Mouse (Mus musculus): Measurements from ENCODE around the gene Ptpru. TPM values are rescaled to one million over a fixed set of nuclear protein-coding genes. Genes with fewer than 3 reads are reported as not detected.

The Ptpru gene
- polyA plus RNA-seq, 1 experiment from 2014 or later = 2.3 TPM

- Histone ChIP-seq H3K4me3 (ENCODE audit: low read depth, low read length) (peak overlapping the region; percentile 99), H3K36me3 (ENCODE audit: control insufficient read depth, insufficient read depth) (no peaks in the 10 kb centered on the region), H3K27me3 (replicated peaks; ENCODE audit: control insufficient read depth, insufficient read depth, low read length) (no peaks in the 10 kb centered on the region), H3K4me1 (replicated peaks; ENCODE audit: control insufficient read depth, insufficient read depth, low read length) (no peaks in the 10 kb centered on the region; the same call in 1 of the 2 replicates), H3K9ac (ENCODE audit: low read depth, low read length) (peak overlapping the region; percentile 13; the same call in 1 of the 2 replicates), H3K9me3 (ENCODE audit: control insufficient read depth) (no peaks in the 10 kb centered on the region), H3K27ac (ENCODE audit: low read depth, low read length) (no peak overlapping the region), H3K4me2 (replicated peaks; ENCODE audit: low read depth) (peak overlapping the region; percentile 79)
- no peak for TF ChIP-seq CTCF (IDR thresholded peaks at IDR 0.05; ENCODE audit: low read depth)
- 22% methylated on average over 3 of the region's 3 CpGs for WGBS
- ATAC-seq = no peak
Measured at GRCm38 (mm10) chr4:131875242-131875641, 37.2 kb upstream of the Ptpru start.

- H3K4me2 ChIP-seq (replicated peaks; ENCODE audit: low read depth) = peak overlapping the region; percentile 79
Measured at GRCm38 (mm10) chr4:131874567-131874966, 36.5 kb upstream of the Ptpru start.

GRCm38 (mm10) chr4:131874169-131874536 lies 36.1 kb upstream of the Ptpru start:
- Histone ChIP-seq H3K4me1 (replicated peaks; ENCODE audit: control insufficient read depth, insufficient read depth, low read length) (no peaks in the 10 kb centered on the region; the same call in 1 of the 2 replicates), H3K4me3 (ENCODE audit: low read depth, low read length) (peak overlapping the region; percentile 99), H3K36me3 (ENCODE audit: control insufficient read depth, insufficient read depth) (no peaks in the 10 kb centered on the region), H3K27ac (ENCODE audit: low read depth, low read length) (peak overlapping the region; percentile 100), H3K9me3 (ENCODE audit: control insufficient read depth) (no peaks in the 10 kb centered on the region), H3K9ac (ENCODE audit: low read depth, low read length) (peak overlapping the region; percentile 100), H3K4me2 (replicated peaks; ENCODE audit: low read depth) (peak overlapping the region; percentile 79), H3K27me3 (replicated peaks; ENCODE audit: control insufficient read depth, insufficient read depth, low read length) (no peaks in the 10 kb centered on the region)
- WGBS = 0% methylated on average over 20 of the region's 20 CpGs
- TF ChIP-seq CTCF (IDR thresholded peaks at IDR 0.05; ENCODE audit: low read depth) = no peak
- ATAC-seq = peak; percentile 8; the same call in 1 of the 2 replicates

More at GRCm38 (mm10) chr4:131874567-131874966, 36.5 kb upstream of the Ptpru start:
- Histone ChIP-seq H3K27me3 (replicated peaks; ENCODE audit: control insufficient read depth, insufficient read depth, low read length) (no peaks in the 10 kb centered on the region), H3K27ac (ENCODE audit: low read depth, low read length) (peak overlapping the region; percentile 100), H3K4me3 (ENCODE audit: low read depth, low read length) (peak overlapping the region; percentile 99), H3K9ac (ENCODE audit: low read depth, low read length) (peak overlapping the region; percentile 100), H3K9me3 (ENCODE audit: control insufficient read depth) (no peaks in the 10 kb centered on the region), H3K36me3 (ENCODE audit: control insufficient read depth, insufficient read depth) (no peaks in the 10 kb centered on the region), H3K4me1 (replicated peaks; ENCODE audit: control insufficient read depth, insufficient read depth, low read length) (no peaks in the 10 kb centered on the region; the same call in 1 of the 2 replicates)
- no peak for ATAC-seq
- WGBS = 2% methylated on average over 11 of the region's 11 CpGs
- TF ChIP-seq CTCF (IDR thresholded peaks at IDR 0.05; ENCODE audit: low read depth) = no peak

- TF ChIP-seq CTCF (IDR thresholded peaks at IDR 0.05; ENCODE audit: low read depth) = no peak
- Histone ChIP-seq H3K9me3 (ENCODE audit: control insufficient read depth) (no peaks in the 10 kb centered on the region), H3K4me1 (replicated peaks; ENCODE audit: control insufficient read depth, insufficient read depth, low read length) (no peaks in the 10 kb centered on the region; the same call in 1 of the 2 replicates), H3K4me2 (replicated peaks; ENCODE audit: low read depth) (peak within 1 kb of the TSS; percentile 79), H3K27me3 (replicated peaks; ENCODE audit: control insufficient read depth, insufficient read depth, low read length) (no peaks in the 10 kb centered on the region), H3K36me3 (ENCODE audit: control insufficient read depth, insufficient read depth) (no peaks in the 10 kb centered on the region), H3K27ac (ENCODE audit: low read depth, low read length) (peak within 1 kb of the TSS; percentile 100), H3K4me3 (ENCODE audit: low read depth, low read length) (peak within 1 kb of the TSS; percentile 99), H3K9ac (ENCODE audit: low read depth, low read length) (peak within 1 kb of the TSS; percentile 100)
- ATAC-seq = peak; percentile 95
- WGBS = 1% methylated on average over 89 of the region's 116 CpGs
Measured at GRCm38 (mm10) chr4:131873293-131874168, 35.4 kb upstream of the Ptpru start, which contains the start of gene Srsf4. Gene Srsf4 (plus strand): TSS chr4:131873617.

GRCm38 (mm10) chr4:131872672-131873292 lies 34.7 kb upstream of the Ptpru start:
- H3K4me3 ChIP-seq (ENCODE audit: low read depth, low read length) = peak overlapping the region; percentile 99
- 5% methylated on average over 11 of the region's 11 CpGs for WGBS
- peak overlapping the region; percentile 100 for H3K9ac ChIP-seq (ENCODE audit: low read depth, low read length)
- H3K9me3 ChIP-seq (ENCODE audit: control insufficient read depth) = no peaks in the 10 kb centered on the region
- no peaks in the 10 kb centered on the region for H3K36me3 ChIP-seq (ENCODE audit: control insufficient read depth, insufficient read depth)
- H3K4me2 ChIP-seq (replicated peaks; ENCODE audit: low read depth) = peak overlapping the region; percentile 79
- H3K27ac ChIP-seq (ENCODE audit: low read depth, low read length) = peak overlapping the region; percentile 100
- H3K27me3 ChIP-seq (replicated peaks; ENCODE audit: control insufficient read depth, insufficient read depth, low read length) = no peaks in the 10 kb centered on the region
- no peak for ATAC-seq
- H3K4me1 ChIP-seq (replicated peaks; ENCODE audit: control insufficient read depth, insufficient read depth, low read length) = no peaks in the 10 kb centered on the region; the same call in 1 of the 2 replicates
- TF ChIP-seq CTCF (IDR thresholded peaks at IDR 0.05; ENCODE audit: low read depth) = no peak

- ATAC-seq = no peak
- Histone ChIP-seq H3K27me3 (replicated peaks; ENCODE audit: control insufficient read depth, insufficient read depth, low read length) (no peaks in the 10 kb centered on the region), H3K4me3 (ENCODE audit: low read depth, low read length) (no peak overlapping the region), H3K9me3 (ENCODE audit: control insufficient read depth) (no peaks in the 10 kb centered on the region), H3K9ac (ENCODE audit: low read depth, low read length) (no peak overlapping the region), H3K36me3 (ENCODE audit: control insufficient read depth, insufficient read depth) (peaks cover 32% of the 10 kb centered on the region), H3K4me1 (replicated peaks; ENCODE audit: control insufficient read depth, insufficient read depth, low read length) (no peaks in the 10 kb centered on the region), H3K27ac (ENCODE audit: low read depth, low read length) (no peak overlapping the region), H3K4me2 (replicated peaks; ENCODE audit: low read depth) (no peak overlapping the region)
- 81% methylated on average over 4 of the region's 4 CpGs for WGBS
- TF ChIP-seq CTCF (IDR thresholded peaks at IDR 0.05; ENCODE audit: low read depth) = no peak
Measured at GRCm38 (mm10) chr4:131861341-131861739, 23.3 kb upstream of the Ptpru start.
